Mouse (Mus musculus): Measurements from ENCODE around the gene Olfr543.

- TF ChIP-seq CTCF (IDR thresholded peaks at IDR 0.05; ENCODE audit: control insufficient read depth, insufficient read depth, insufficient replicate concordance, low read depth, low read length): no peak
- TF ChIP-seq POLR2A (IDR thresholded peaks at IDR 0.05; ENCODE audit: control insufficient read depth, low read depth, low read length): no peak
Observed at GRCm38 (mm10) chr7:102483665-102484064, 2.2 kb upstream of the Olfr543 start.

Measured in testis, adult 2 months (tissue).